Mouse (Mus musculus) stomach, embryonic 14.5 days (tissue): Measurements from ENCODE around the gene Pdcd1lg2. TPM values are rescaled to one million over a fixed set of nuclear protein-coding genes. Genes with fewer than 3 reads are reported as not detected.
A peak's percentile ranks its signal among the peaks of the same experiment; 100 is the strongest.
"Not testable (repeated sequence)": the region's sequence is repeated elsewhere in the genome, so short reads cannot be mapped to it uniquely, and the experiment has no call there.

Experiments
- ATAC-seq: fragments of 200-750 bp; cut with Nextera tagmentation; 2 replicates; pipeline ENCODE4 v1.8.0; 2017; ENCODE audit warnings: low read depth, moderate TSS enrichment; ENCODE audit not compliant: insufficient number of reproducible peaks, insufficient read depth, low FRiP score
- H3K27ac ChIP-seq: fragments of 300-500 bp; sonication (generic); 2 replicates; pipeline ENCODE4 v1.5.1; 2014; ENCODE audit warnings: mild to moderate bottlenecking, low read length, moderate library complexity, mixed read lengths
- H3K27me3 ChIP-seq: fragments of 300-500 bp; sonication (generic); 2 replicates; pipeline ENCODE4 v1.6.1; 2014; ENCODE audit warnings: low read length, control low read depth, mixed read lengths; ENCODE audit not compliant: control insufficient read depth, insufficient read depth
- H3K36me3 ChIP-seq: fragments of 300-500 bp; sonication (generic); 2 replicates; pipeline ENCODE4 v1.6.1; 2014; ENCODE audit warnings: mild to moderate bottlenecking, control low read depth, low read length, moderate library complexity, mixed read lengths; ENCODE audit not compliant: control insufficient read depth, insufficient read depth
- H3K4me1 ChIP-seq: fragments of 300-500 bp; sonication (generic); 2 replicates; pipeline ENCODE4 v1.6.1; 2014; ENCODE audit warnings: low read length, control low read depth, mixed read lengths; ENCODE audit not compliant: control insufficient read depth, insufficient read depth
- H3K4me2 ChIP-seq: fragments of 300-500 bp; sonication (generic); replicated peaks from 2 replicates; pipeline ENCODE4 v1.6.1; 2014; ENCODE audit warnings: low read depth, low read length, control low read depth
- H3K4me3 ChIP-seq: fragments of 300-500 bp; sonication (generic); 2 replicates; pipeline ENCODE4 v1.5.1; 2014; ENCODE audit warnings: low read depth, low read length, control low read depth
- H3K9ac ChIP-seq: fragments of 300-500 bp; sonication (generic); replicated peaks from 2 replicates; pipeline ENCODE4 v1.6.1; 2014; ENCODE audit warnings: low read depth, mild to moderate bottlenecking, control low read depth, low read length, moderate library complexity, mixed read lengths
- H3K9me3 ChIP-seq: fragments of 300-500 bp; sonication (generic); 2 replicates; pipeline ENCODE4 v1.6.1; 2016; ENCODE audit warnings: low read depth, low read length, control low read depth; ENCODE audit not compliant: control insufficient read depth
- WGBS: fragments of 180-500 bp; shearing (Covaris S2); extraction: QIAGEN DNeasy Blood & Tissue Kit; methylation state at CpG from one replicate; pipeline ENCODE4 v1.1.7; 2014; 5-methylcytosine and 5-hydroxymethylcytosine counted together
- polyA plus RNA-seq: library from polyadenylated mRNA; unstranded; fragments of >200 nt; fragmentation: Nextera tagmentation; extraction: Ambion mirVana; gene quantifications from 2 replicates; pipeline ENCODE4 v1.2.1, GENCODE M21; 2014

Pdcd1lg2 gene
- polyA plus RNA-seq, 1 experiment from 2014 or later: not detected

GRCm38 (mm10) chr19:29406042-29407017 is 4.4 kb upstream of the Pdcd1lg2 start:
- Histone ChIP-seq H3K9ac (no peak overlapping the region), H3K27ac (no peak overlapping the region), H3K4me1 (no peaks in the 10 kb centered on the region), H3K9me3 (no peaks in the 10 kb centered on the region), H3K4me2 (no peak overlapping the region), H3K36me3 (no peaks in the 10 kb centered on the region), H3K4me3 (no peak overlapping the region), H3K27me3 (no peaks in the 10 kb centered on the region)
- no peak for ATAC-seq
- 86% methylated on average over 18 of the region's 18 CpGs for WGBS

- ATAC-seq: peak; percentile 49; the same call in 1 of the 2 replicates
- 42% methylated on average over 6 of the region's 6 CpGs for WGBS
- H3K27ac ChIP-seq: peak overlapping the region; percentile 49; the same call in 1 of the 2 replicates
Measured at GRCm38 (mm10) chr19:29412476-29413420, 2.0 kb downstream of the Pdcd1lg2 start.

GRCm38 (mm10) chr19:29414513-29414912 is 3.8 kb downstream of the Pdcd1lg2 start:
- no peak overlapping the region for H3K9ac ChIP-seq
- H3K4me2 ChIP-seq: no peak overlapping the region
- H3K27ac ChIP-seq: no peak overlapping the region
- 0 out of 2 replicates have a peak, but pooled peaks cover 11% of the 10 kb centered on the region for H3K4me1 ChIP-seq
- no peaks in the 10 kb centered on the region for H3K36me3 ChIP-seq
- no peaks in the 10 kb centered on the region for H3K9me3 ChIP-seq
- 80% methylated on average over 3 of the region's 3 CpGs for WGBS
- ATAC-seq: no peak
- no peaks in the 10 kb centered on the region for H3K27me3 ChIP-seq
- H3K4me3 ChIP-seq: no peak overlapping the region

More at GRCm38 (mm10) chr19:29412476-29413420, 2.0 kb downstream of the Pdcd1lg2 start:
- Histone ChIP-seq H3K4me2 (no peak overlapping the region), H3K9ac (no peak overlapping the region), H3K27me3 (no peaks in the 10 kb centered on the region), H3K36me3 (no peaks in the 10 kb centered on the region), H3K9me3 (no peaks in the 10 kb centered on the region), H3K4me3 (no peak overlapping the region), H3K4me1 (0 out of 2 replicates have a peak, but pooled peaks cover 7% of the 10 kb centered on the region)

- H3K4me2 ChIP-seq, H3K36me3 ChIP-seq, H3K4me3 ChIP-seq, H3K9me3 ChIP-seq, H3K27me3 ChIP-seq, H3K9ac ChIP-seq, ATAC-seq, H3K27ac ChIP-seq: not testable (repeated sequence)
- H3K4me1 ChIP-seq: 0 out of 2 replicates have a peak, but pooled peaks cover 11% of the 10 kb centered on the region
Measured at GRCm38 (mm10) chr19:29414917-29415316, 4.2 kb downstream of the Pdcd1lg2 start.

- no peak for ATAC-seq
- Histone ChIP-seq H3K4me1 (0 out of 2 replicates have a peak, but pooled peaks cover 11% of the 10 kb centered on the region), H3K27ac (no peak overlapping the region), H3K9me3 (no peaks in the 10 kb centered on the region), H3K27me3 (no peaks in the 10 kb centered on the region), H3K36me3 (no peaks in the 10 kb centered on the region), H3K4me3 (no peak overlapping the region), H3K9ac (no peak overlapping the region), H3K4me2 (no peak overlapping the region)
- WGBS: 57% methylated on average over 3 of the region's 3 CpGs
Measured at GRCm38 (mm10) chr19:29416393-29416902, 5.7 kb downstream of the Pdcd1lg2 start.

- Histone ChIP-seq H3K4me2 (no peak overlapping the region), H3K9ac (no peak overlapping the region), H3K27me3 (no peaks in the 10 kb centered on the region), H3K27ac (no peak overlapping the region), H3K36me3 (no peaks in the 10 kb centered on the region), H3K4me3 (no peak overlapping the region), H3K4me1 (0 out of 2 replicates have a peak, but pooled peaks cover 11% of the 10 kb centered on the region), H3K9me3 (no peaks in the 10 kb centered on the region)
- ATAC-seq: no peak
- 77% methylated on average over 2 of the region's 2 CpGs for WGBS
Measured at GRCm38 (mm10) chr19:29417188-29417587, 6.5 kb downstream of the Pdcd1lg2 start.

GRCm38 (mm10) chr19:29417894-29418293 is 7.2 kb downstream of the Pdcd1lg2 start:
- Histone ChIP-seq H3K36me3 (no peaks in the 10 kb centered on the region), H3K9me3 (no peaks in the 10 kb centered on the region), H3K4me2 (no peak overlapping the region), H3K27ac (no peak overlapping the region), H3K4me1 (0 out of 2 replicates have a peak, but pooled peaks cover 11% of the 10 kb centered on the region), H3K9ac (no peak overlapping the region), H3K4me3 (no peak overlapping the region), H3K27me3 (no peaks in the 10 kb centered on the region)
- ATAC-seq: no peak
- 62% methylated on average over 2 of the region's 2 CpGs for WGBS

- H3K4me1 ChIP-seq: 0 out of 2 replicates have a peak, but pooled peaks cover 4% of the 10 kb centered on the region
- ATAC-seq: no peak
- no peak overlapping the region; the same call in 1 of the 2 replicates for H3K4me2 ChIP-seq
- no peak overlapping the region for H3K4me3 ChIP-seq
- H3K27ac ChIP-seq: peak overlapping the region; percentile 27; the same call in 1 of the 2 replicates
- H3K27me3 ChIP-seq: no peaks in the 10 kb centered on the region
- no peaks in the 10 kb centered on the region for H3K36me3 ChIP-seq
- WGBS: 22% methylated on average over 9 of the region's 9 CpGs
- no peaks in the 10 kb centered on the region for H3K9me3 ChIP-seq
- no peak overlapping the region for H3K9ac ChIP-seq
Measured at GRCm38 (mm10) chr19:29418661-29419115, 8.0 kb downstream of the Pdcd1lg2 start.
